Mouse (Mus musculus) forebrain, embryonic 13.5 days (tissue): ENCODE results near the gene Fblim1. TPM values are rescaled to one million over a fixed set of nuclear protein-coding genes. Genes with fewer than 3 reads are reported as not detected.

Experiments
- ATAC-seq: fragments of 200-750 bp; cut with Nextera tagmentation; 2 replicates; pipeline ENCODE4 v1.8.0; 2017
- H3K27ac ChIP-seq: fragments of 300-500 bp; sonication (generic); 2 replicates; pipeline ENCODE4 v1.5.1; 2015; ENCODE audit warnings: inconsistent platforms, mild to moderate bottlenecking, moderate library complexity
- H3K27me3 ChIP-seq: fragments of 300-500 bp; sonication (generic); 2 replicates; pipeline ENCODE4 v1.6.1; 2015; ENCODE audit warnings: mild to moderate bottlenecking, inconsistent platforms
- H3K36me3 ChIP-seq: fragments of 300-500 bp; sonication (generic); 2 replicates; pipeline ENCODE4 v1.6.1; 2015; ENCODE audit warnings: mild to moderate bottlenecking, inconsistent platforms; ENCODE audit not compliant: poor library complexity, severe bottlenecking
- H3K4me1 ChIP-seq: fragments of 300-500 bp; sonication (generic); 2 replicates; pipeline ENCODE4 v1.6.1; 2015; ENCODE audit warnings: inconsistent platforms
- H3K4me2 ChIP-seq: fragments of 300-500 bp; sonication (generic); 2 replicates; pipeline ENCODE4 v1.6.1; 2015; ENCODE audit warnings: inconsistent platforms, mild to moderate bottlenecking, moderate library complexity
- H3K4me3 ChIP-seq: fragments of 300-500 bp; sonication (generic); 2 replicates; pipeline ENCODE4 v1.5.1; 2015; ENCODE audit warnings: mild to moderate bottlenecking, inconsistent platforms
- H3K9ac ChIP-seq: fragments of 300-500 bp; sonication (generic); 2 replicates; pipeline ENCODE4 v1.6.1; 2015; ENCODE audit warnings: mild to moderate bottlenecking, inconsistent platforms
- H3K9me3 ChIP-seq: fragments of 300-500 bp; sonication (generic); replicated peaks from 2 replicates; pipeline ENCODE4 v1.6.1; 2016; ENCODE audit warnings: inconsistent platforms
- WGBS: fragments of 180-500 bp; shearing (Covaris S2); methylation state at CpG from one replicate; pipeline ENCODE4 v1.1.7; 2015; 5-methylcytosine and 5-hydroxymethylcytosine counted together
- polyA plus RNA-seq: library from polyadenylated mRNA; unstranded; fragments of >200 nt; fragmentation: Nextera tagmentation; extraction: Ambion mirVana; gene quantifications from 2 replicates; pipeline ENCODE4 v1.2.1, GENCODE M21; 2015

Gene Fblim1
- polyA plus RNA-seq, 1 experiment from 2014 or later: 11.1 TPM

GRCm38 (mm10) chr4:141641353-141641771 is 35.5 kb upstream of the Fblim1 start:
- no peak overlapping the region for H3K4me2 ChIP-seq
- H3K4me1 ChIP-seq: peaks cover 13% of the 10 kb centered on the region
- no peaks in the 10 kb centered on the region for H3K9me3 ChIP-seq
- H3K9ac ChIP-seq: no peak overlapping the region
- no peak for ATAC-seq
- H3K36me3 ChIP-seq: peaks cover 58% of the 10 kb centered on the region
- no peak overlapping the region for H3K27ac ChIP-seq
- no peaks in the 10 kb centered on the region for H3K27me3 ChIP-seq
- no peak overlapping the region for H3K4me3 ChIP-seq
- 91% methylated on average over 7 of the region's 7 CpGs for WGBS

GRCm38 (mm10) chr4:141639474-141639873 is 33.6 kb upstream of the Fblim1 start:
- Histone ChIP-seq H3K4me3 (no peak overlapping the region), H3K4me1 (peaks cover 13% of the 10 kb centered on the region), H3K9ac (no peak overlapping the region), H3K27me3 (no peaks in the 10 kb centered on the region), H3K4me2 (no peak overlapping the region), H3K36me3 (peaks cover 74% of the 10 kb centered on the region), H3K27ac (no peak overlapping the region), H3K9me3 (no peaks in the 10 kb centered on the region)
- 55% methylated on average over 11 of the region's 11 CpGs for WGBS
- ATAC-seq: no peak

GRCm38 (mm10) chr4:141636693-141637092 is 30.8 kb upstream of the Fblim1 start:
- no peak overlapping the region for H3K27ac ChIP-seq
- ATAC-seq: no peak
- peaks cover 92% of the 10 kb centered on the region for H3K36me3 ChIP-seq
- H3K9me3 ChIP-seq: no peaks in the 10 kb centered on the region
- 97% methylated on average over 5 of the region's 5 CpGs for WGBS
- no peaks in the 10 kb centered on the region for H3K4me1 ChIP-seq
- H3K27me3 ChIP-seq: no peaks in the 10 kb centered on the region
- H3K4me2 ChIP-seq: no peak overlapping the region
- H3K9ac ChIP-seq: no peak overlapping the region
- H3K4me3 ChIP-seq: no peak overlapping the region

- Histone ChIP-seq H3K4me3 (no peak overlapping the region), H3K27me3 (no peaks in the 10 kb centered on the region), H3K4me1 (no peaks in the 10 kb centered on the region), H3K27ac (no peak overlapping the region), H3K9me3 (no peaks in the 10 kb centered on the region), H3K9ac (no peak overlapping the region), H3K4me2 (no peak overlapping the region), H3K36me3 (peaks cover 92% of the 10 kb centered on the region)
- no peak for ATAC-seq
- 88% methylated on average over 9 of the region's 9 CpGs for WGBS
Observed at GRCm38 (mm10) chr4:141635991-141636390, 30.1 kb upstream of the Fblim1 start.

GRCm38 (mm10) chr4:141632111-141632873 is 26.4 kb upstream of the Fblim1 start:
- H3K4me2 ChIP-seq: no peak overlapping the region
- H3K4me1 ChIP-seq: no peaks in the 10 kb centered on the region
- WGBS: 97% methylated on average over 21 of the region's 21 CpGs
- no peaks in the 10 kb centered on the region for H3K27me3 ChIP-seq
- H3K36me3 ChIP-seq: peaks cover 98% of the 10 kb centered on the region
- ATAC-seq: no peak
- H3K9ac ChIP-seq: no peak overlapping the region
- H3K27ac ChIP-seq: no peak overlapping the region
- H3K4me3 ChIP-seq: no peak overlapping the region
- H3K9me3 ChIP-seq: no peaks in the 10 kb centered on the region

GRCm38 (mm10) chr4:141631250-141631649 is 25.4 kb upstream of the Fblim1 start:
- WGBS: 97% methylated on average over 20 of the region's 20 CpGs
- H3K27me3 ChIP-seq: no peaks in the 10 kb centered on the region
- no peak overlapping the region for H3K4me3 ChIP-seq
- no peaks in the 10 kb centered on the region for H3K9me3 ChIP-seq
- no peak overlapping the region for H3K27ac ChIP-seq
- H3K4me1 ChIP-seq: no peaks in the 10 kb centered on the region
- peaks cover 95% of the 10 kb centered on the region for H3K36me3 ChIP-seq
- H3K4me2 ChIP-seq: no peak overlapping the region
- no peak overlapping the region for H3K9ac ChIP-seq
- no peak for ATAC-seq

- ATAC-seq: no peak
- 93% methylated on average over 11 of the region's 11 CpGs for WGBS
- H3K4me1 ChIP-seq: no peaks in the 10 kb centered on the region
Observed at GRCm38 (mm10) chr4:141630021-141630420, 24.1 kb upstream of the Fblim1 start.

GRCm38 (mm10) chr4:141628661-141629060 is 22.8 kb upstream of the Fblim1 start:
- no peaks in the 10 kb centered on the region for H3K4me1 ChIP-seq
- H3K36me3 ChIP-seq: peaks cover 90% of the 10 kb centered on the region
- no peak overlapping the region for H3K4me3 ChIP-seq
- no peak for ATAC-seq
- no peak overlapping the region for H3K4me2 ChIP-seq
- H3K27me3 ChIP-seq: no peaks in the 10 kb centered on the region
- no peak overlapping the region for H3K9ac ChIP-seq
- no peaks in the 10 kb centered on the region for H3K9me3 ChIP-seq
- 83% methylated on average over 14 of the region's 14 CpGs for WGBS
- H3K27ac ChIP-seq: no peak overlapping the region

More at GRCm38 (mm10) chr4:141630021-141630420, 24.1 kb upstream of the Fblim1 start:
- Histone ChIP-seq H3K36me3 (peaks cover 94% of the 10 kb centered on the region), H3K4me3 (no peak overlapping the region), H3K9ac (no peak overlapping the region), H3K4me2 (no peak overlapping the region), H3K27ac (no peak overlapping the region), H3K9me3 (no peaks in the 10 kb centered on the region), H3K27me3 (no peaks in the 10 kb centered on the region)

- H3K9me3 ChIP-seq: no peaks in the 10 kb centered on the region
- ATAC-seq: no peak
- 90% methylated on average over 5 of the region's 5 CpGs for WGBS
- H3K9ac ChIP-seq: no peak overlapping the region
- H3K36me3 ChIP-seq: peaks cover 78% of the 10 kb centered on the region
- no peaks in the 10 kb centered on the region for H3K4me1 ChIP-seq
- no peak overlapping the region for H3K4me2 ChIP-seq
- H3K27ac ChIP-seq: no peak overlapping the region
- no peaks in the 10 kb centered on the region for H3K27me3 ChIP-seq
- H3K4me3 ChIP-seq: no peak overlapping the region
Observed at GRCm38 (mm10) chr4:141627502-141627901, 21.6 kb upstream of the Fblim1 start.

- 91% methylated on average over 16 of the region's 16 CpGs for WGBS
- H3K9me3 ChIP-seq: no peaks in the 10 kb centered on the region
- H3K9ac ChIP-seq: no peak overlapping the region
- H3K36me3 ChIP-seq: peaks cover 63% of the 10 kb centered on the region
- no peak for ATAC-seq
- H3K4me1 ChIP-seq: no peaks in the 10 kb centered on the region
- H3K27ac ChIP-seq: no peak overlapping the region
- no peaks in the 10 kb centered on the region for H3K27me3 ChIP-seq
- no peak overlapping the region for H3K4me2 ChIP-seq
- H3K4me3 ChIP-seq: no peak overlapping the region
Observed at GRCm38 (mm10) chr4:141625774-141626550, 20.1 kb upstream of the Fblim1 start.

GRCm38 (mm10) chr4:141624983-141625773 is 19.3 kb upstream of the Fblim1 start:
- peaks cover 55% of the 10 kb centered on the region for H3K36me3 ChIP-seq
- H3K4me1 ChIP-seq: no peaks in the 10 kb centered on the region
- no peaks in the 10 kb centered on the region for H3K9me3 ChIP-seq
- no peaks in the 10 kb centered on the region for H3K27me3 ChIP-seq
- no peak overlapping the region for H3K4me2 ChIP-seq
- no peak overlapping the region for H3K4me3 ChIP-seq
- H3K9ac ChIP-seq: no peak overlapping the region
- no peak overlapping the region for H3K27ac ChIP-seq
- 76% methylated on average over 19 of the region's 19 CpGs for WGBS
- no peak for ATAC-seq

- Histone ChIP-seq H3K4me2 (no peak overlapping the region), H3K4me3 (no peak overlapping the region), H3K9me3 (no peaks in the 10 kb centered on the region), H3K4me1 (no peaks in the 10 kb centered on the region), H3K36me3 (peaks cover 44% of the 10 kb centered on the region), H3K9ac (no peak overlapping the region), H3K27me3 (no peaks in the 10 kb centered on the region), H3K27ac (no peak overlapping the region)
- ATAC-seq: no peak
- 90% methylated on average over 8 of the region's 8 CpGs for WGBS
Observed at GRCm38 (mm10) chr4:141624134-141624533, 18.2 kb upstream of the Fblim1 start.
